Mouse (Mus musculus) limb, embryonic 11.5 days (tissue): ENCODE measurements around the gene Hoxa10. TPM values are rescaled to one million over a fixed set of nuclear protein-coding genes. Genes with fewer than 3 reads are reported as not detected.

Experiments
- ATAC-seq: fragments of 200-750 bp; cut with Nextera tagmentation; 2 replicates; pipeline ENCODE4 v1.8.0; 2017; ENCODE audit warnings: low read depth; ENCODE audit not compliant: insufficient number of reproducible peaks, low FRiP score, low TSS enrichment
- DNase-seq: peaks from one replicate; pipeline ENCODE4 v3.0.0-alpha.2; 2015; ENCODE audit warnings: low spot score
- H3K27ac ChIP-seq: fragments of 300-500 bp; sonication (generic); replicated peaks from 2 replicates; pipeline ENCODE4 v1.5.1; 2014; ENCODE audit warnings: low read depth, mild to moderate bottlenecking, low read length
- H3K27me3 ChIP-seq: fragments of 300-500 bp; sonication (generic); 2 replicates; pipeline ENCODE4 v1.6.1; 2014; ENCODE audit warnings: mild to moderate bottlenecking, low read length, mixed read lengths; ENCODE audit not compliant: control insufficient read depth, insufficient read depth
- H3K36me3 ChIP-seq: fragments of 300-500 bp; sonication (generic); 2 replicates; pipeline ENCODE4 v1.6.1; 2014; ENCODE audit warnings: mild to moderate bottlenecking, low read length, moderate library complexity, mixed read lengths; ENCODE audit not compliant: control insufficient read depth, insufficient read depth
- H3K4me1 ChIP-seq: fragments of 300-500 bp; sonication (generic); 2 replicates; pipeline ENCODE4 v1.6.1; 2014; ENCODE audit warnings: low read length, mixed read lengths; ENCODE audit not compliant: control insufficient read depth, insufficient read depth
- H3K4me2 ChIP-seq: fragments of 300-500 bp; sonication (generic); 2 replicates; pipeline ENCODE4 v1.6.1; 2014; ENCODE audit warnings: low read depth, mild to moderate bottlenecking, moderate library complexity; ENCODE audit not compliant: severe bottlenecking
- H3K4me3 ChIP-seq: fragments of 300-500 bp; sonication (generic); 2 replicates; pipeline ENCODE4 v1.5.1; 2014; ENCODE audit warnings: low read depth, low read length
- H3K9ac ChIP-seq: fragments of 300-500 bp; sonication (generic); 2 replicates; pipeline ENCODE4 v1.6.1; 2014; ENCODE audit warnings: mild to moderate bottlenecking, low read length
- H3K9me3 ChIP-seq: fragments of 300-500 bp; sonication (generic); 2 replicates; pipeline ENCODE4 v1.6.1; 2016; ENCODE audit warnings: low read length; ENCODE audit not compliant: control insufficient read depth
- WGBS: fragments of 180-500 bp; shearing (Covaris S2); extraction: QIAGEN DNeasy Blood & Tissue Kit; methylation state at CpG from one replicate; pipeline ENCODE4 v1.1.7; 2014; 5-methylcytosine and 5-hydroxymethylcytosine counted together
- polyA plus RNA-seq: library from polyadenylated mRNA; unstranded; fragments of >200 nt; fragmentation: Nextera tagmentation; extraction: Ambion mirVana; gene quantifications from 2 replicates; pipeline ENCODE4 v1.2.1, GENCODE M21; 2014

Gene Hoxa10
- polyA plus RNA-seq, 1 experiment from 2014 or later: 278 TPM

- peak overlapping the region; percentile 8; the same call in 1 of the 2 replicates for H3K4me3 ChIP-seq
- ATAC-seq: no peak
- H3K4me2 ChIP-seq: peak overlapping the region; percentile 29
- 5% methylated on average over 22 of the region's 22 CpGs for WGBS
- peak overlapping the region; percentile 45 for H3K9ac ChIP-seq
- H3K27me3 ChIP-seq: peaks cover 58% of the 10 kb centered on the region
- H3K9me3 ChIP-seq: no peaks in the 10 kb centered on the region
- no peaks in the 10 kb centered on the region for H3K36me3 ChIP-seq
- peak; percentile 59 for DNase-seq
- H3K4me1 ChIP-seq: peaks cover 22% of the 10 kb centered on the region
- 0 out of 2 replicates have a peak overlapping the region, but pooled peaks have one; percentile 21 for H3K27ac ChIP-seq
These were observed 33.1 kb upstream of the Hoxa10 start for GRCm38 (mm10) chr6:52273656-52274280.

- DNase-seq (peak; percentile 45), ATAC-seq (no peak)
- no peaks in the 10 kb centered on the region for H3K9me3 ChIP-seq
- no peak overlapping the region for H3K4me3 ChIP-seq
- H3K4me1 ChIP-seq: peaks cover 22% of the 10 kb centered on the region
- H3K9ac ChIP-seq: 0 out of 2 replicates have a peak overlapping the region, but pooled peaks have one; percentile 45
- peak overlapping the region; percentile 29; the same call in 1 of the 2 replicates for H3K4me2 ChIP-seq
- no peak overlapping the region for H3K27ac ChIP-seq
- H3K36me3 ChIP-seq: no peaks in the 10 kb centered on the region
- H3K27me3 ChIP-seq: peaks cover 63% of the 10 kb centered on the region
- WGBS: 6% methylated on average over 22 of the region's 22 CpGs
These were observed 32.4 kb upstream of the Hoxa10 start for GRCm38 (mm10) chr6:52272766-52273655.

- Histone ChIP-seq H3K36me3 (no peaks in the 10 kb centered on the region), H3K9ac (no peak overlapping the region), H3K4me1 (peaks cover 20% of the 10 kb centered on the region), H3K4me3 (no peak overlapping the region), H3K4me2 (peak overlapping the region; percentile 12; the same call in 1 of the 2 replicates), H3K27ac (0 out of 2 replicates have a peak overlapping the region, but pooled peaks have one; percentile 21), H3K9me3 (no peaks in the 10 kb centered on the region), H3K27me3 (peaks cover 63% of the 10 kb centered on the region)
- WGBS: 3% methylated on average over 23 of the region's 23 CpGs
- DNase-seq (peak; percentile 77), ATAC-seq (peak; percentile 33; the same call in 1 of the 2 replicates)
These were observed 30.1 kb upstream of the Hoxa10 start for GRCm38 (mm10) chr6:52270494-52271480.

- Histone ChIP-seq H3K27me3 (peaks cover 67% of the 10 kb centered on the region), H3K9ac (no peak overlapping the region; the same call in 1 of the 2 replicates), H3K4me1 (peaks cover 14% of the 10 kb centered on the region), H3K36me3 (no peaks in the 10 kb centered on the region), H3K4me3 (no peak overlapping the region), H3K4me2 (no peak overlapping the region), H3K9me3 (no peaks in the 10 kb centered on the region), H3K27ac (no peak overlapping the region)
- ATAC-seq: no peak
- 0% methylated on average over 3 of the region's 3 CpGs for WGBS
- DNase-seq: no peak
These were observed 28.1 kb upstream of the Hoxa10 start for GRCm38 (mm10) chr6:52268756-52269155.

- Histone ChIP-seq H3K27me3 (peaks cover 65% of the 10 kb centered on the region), H3K4me3 (no peak overlapping the region), H3K9me3 (no peaks in the 10 kb centered on the region), H3K4me1 (peaks cover 10% of the 10 kb centered on the region; the same call in 1 of the 2 replicates), H3K27ac (no peak overlapping the region), H3K4me2 (0 out of 2 replicates have a peak overlapping the region, but pooled peaks have one; percentile 16), H3K36me3 (no peaks in the 10 kb centered on the region), H3K9ac (no peak overlapping the region; the same call in 1 of the 2 replicates)
- DNase-seq: peak; percentile 56
- ATAC-seq: no peak
- 2% methylated on average over 7 of the region's 7 CpGs for WGBS
These were observed 27.7 kb upstream of the Hoxa10 start for GRCm38 (mm10) chr6:52268341-52268740.

GRCm38 (mm10) chr6:52267691-52268090 lies 27.0 kb upstream of the Hoxa10 start:
- no peak overlapping the region; the same call in 1 of the 2 replicates for H3K4me2 ChIP-seq
- ATAC-seq (no peak), DNase-seq (no peak)
- no peak overlapping the region for H3K4me3 ChIP-seq
- H3K9ac ChIP-seq: peak overlapping the region; percentile 35; the same call in 1 of the 2 replicates
- H3K27ac ChIP-seq: no peak overlapping the region
- H3K36me3 ChIP-seq: no peaks in the 10 kb centered on the region
- peaks cover 65% of the 10 kb centered on the region for H3K27me3 ChIP-seq
- peaks cover 11% of the 10 kb centered on the region; the same call in 1 of the 2 replicates for H3K4me1 ChIP-seq
- 12% methylated on average over 3 of the region's 3 CpGs for WGBS
- H3K9me3 ChIP-seq: no peaks in the 10 kb centered on the region

- no peak for ATAC-seq
- no peak for DNase-seq
- peak overlapping the region; percentile 62; the same call in 1 of the 2 replicates for H3K4me2 ChIP-seq
These were observed 26.6 kb upstream of the Hoxa10 start for GRCm38 (mm10) chr6:52267221-52267620.

More at GRCm38 (mm10) chr6:52267221-52267620, 26.6 kb upstream of the Hoxa10 start:
- no peak overlapping the region for H3K9ac ChIP-seq
- 24% methylated on average over 5 of the region's 5 CpGs for WGBS
- H3K27me3 ChIP-seq: peaks cover 66% of the 10 kb centered on the region
- H3K36me3 ChIP-seq: no peaks in the 10 kb centered on the region
- peaks cover 11% of the 10 kb centered on the region; the same call in 1 of the 2 replicates for H3K4me1 ChIP-seq
- H3K4me3 ChIP-seq: peak overlapping the region; percentile 69; the same call in 1 of the 2 replicates
- no peak overlapping the region for H3K27ac ChIP-seq
- H3K9me3 ChIP-seq: no peaks in the 10 kb centered on the region
